Mouse (Mus musculus): ENCODE data around the gene Casp3. TPM values are rescaled to one million over a fixed set of nuclear protein-coding genes. Genes with fewer than 3 reads are reported as not detected.

The Casp3 gene
- polyA plus RNA-seq, 1 experiment from 2014 or later = 213 TPM

- no peak for ATAC-seq (ENCODE audit: low read depth)
- H3K36me3 ChIP-seq = peaks cover 61% of the 10 kb centered on the region
These were observed 13.8 kb downstream of the Casp3 start for GRCm38 (mm10) chr8:46630932-46631331.

DNA sequence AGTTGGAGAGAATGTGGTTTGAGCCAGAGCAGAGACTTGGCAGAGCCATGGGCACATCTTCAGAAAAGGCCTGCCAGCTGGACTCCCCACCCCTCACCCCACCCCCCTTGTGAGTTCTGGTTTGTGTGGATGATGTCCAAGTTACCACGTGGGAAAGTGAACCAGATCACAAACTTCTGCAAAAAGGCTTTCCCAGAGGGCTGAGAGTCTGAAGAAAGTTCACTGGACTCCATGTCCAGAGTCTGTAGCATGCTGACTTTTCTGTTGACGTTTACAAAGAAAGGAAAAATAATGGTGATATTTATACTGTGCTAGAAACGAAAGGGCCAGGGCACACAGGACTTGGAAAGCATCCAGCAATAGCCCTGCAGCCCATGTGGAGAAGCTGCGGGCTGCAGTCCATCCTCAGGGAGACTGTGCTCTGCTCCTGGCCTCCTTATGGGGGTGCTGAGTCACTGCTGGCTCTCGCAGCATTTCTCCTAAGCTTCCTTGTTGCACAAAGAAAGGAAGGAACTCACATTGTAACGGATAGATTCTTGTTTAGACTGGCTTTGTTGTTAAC, 22.0 kb downstream of the Casp3 start:
- Histone ChIP-seq H3K9ac (no peak overlapping the region), H3K27ac (replicated peaks) (peak overlapping the region; percentile 50; the same call in 1 of the 2 replicates), H3K9me3 (no peaks in the 10 kb centered on the region), H3K4me3 (no peak overlapping the region), H3K4me1 (replicated peaks) (no peaks in the 10 kb centered on the region), H3K36me3 (peaks cover 64% of the 10 kb centered on the region), H3K27me3 (no peaks in the 10 kb centered on the region), H3K4me2 (no peak overlapping the region)
- peak; percentile 85 for ATAC-seq (ENCODE audit: low read depth)
- WGBS = 50% methylated on average over 6 of the region's 6 CpGs

More at GRCm38 (mm10) chr8:46630932-46631331, 13.8 kb downstream of the Casp3 start:
- Histone ChIP-seq H3K4me3 (no peak overlapping the region), H3K9ac (no peak overlapping the region), H3K4me2 (no peak overlapping the region), H3K27me3 (no peaks in the 10 kb centered on the region), H3K9me3 (no peaks in the 10 kb centered on the region), H3K27ac (replicated peaks) (no peak overlapping the region), H3K4me1 (replicated peaks) (0 out of 2 replicates have a peak, but pooled peaks cover 13% of the 10 kb centered on the region)
- 96% methylated on average over 4 of the region's 4 CpGs for WGBS

DNA sequence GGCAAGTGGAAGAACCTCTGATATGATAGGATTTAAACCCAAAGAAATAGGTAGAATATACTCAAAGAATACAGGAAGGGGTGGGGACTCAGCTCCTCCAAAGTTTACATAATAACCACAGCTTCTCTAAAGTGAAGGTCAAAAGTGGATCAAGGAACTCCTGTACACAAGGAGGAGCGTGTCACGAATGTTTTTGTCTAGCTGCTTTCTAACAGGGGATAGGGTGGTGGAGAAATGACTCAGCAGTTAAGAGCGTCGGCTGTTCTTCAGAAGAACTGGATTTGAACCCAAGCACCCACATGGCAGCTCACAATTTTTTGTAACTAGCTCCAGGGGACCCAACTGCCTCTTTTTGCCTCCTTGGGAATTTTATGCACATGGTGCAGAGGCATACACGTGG, 22.8 kb downstream of the Casp3 start:
- no peak for ATAC-seq (ENCODE audit: low read depth)
- Histone ChIP-seq H3K36me3 (peaks cover 56% of the 10 kb centered on the region), H3K9me3 (no peaks in the 10 kb centered on the region), H3K27me3 (no peaks in the 10 kb centered on the region), H3K4me1 (replicated peaks) (no peaks in the 10 kb centered on the region), H3K4me3 (no peak overlapping the region), H3K27ac (replicated peaks) (no peak overlapping the region), H3K9ac (no peak overlapping the region), H3K4me2 (no peak overlapping the region)
- WGBS = 92% methylated on average over 5 of the region's 5 CpGs

DNA sequence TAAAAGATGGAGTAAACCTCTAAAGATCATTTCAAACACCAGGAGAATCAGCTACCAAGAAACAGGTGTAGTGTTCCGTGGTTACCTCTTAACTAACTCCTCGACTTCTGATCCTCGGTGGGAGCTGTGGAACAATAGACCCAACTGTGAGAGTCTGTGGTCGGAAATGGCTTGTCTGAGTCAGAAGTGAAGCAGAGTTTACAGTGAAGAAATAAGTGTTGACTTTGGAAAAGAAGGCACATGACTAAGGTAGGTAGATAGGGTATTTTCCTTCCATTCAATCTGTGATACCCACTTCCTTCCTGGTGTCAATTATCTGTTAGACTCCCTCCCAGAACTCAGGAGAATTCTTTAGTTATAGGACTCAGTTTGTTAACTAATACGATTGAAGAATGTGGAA, 24.2 kb downstream of the Casp3 start:
- WGBS = 87% methylated on average over 5 of the region's 5 CpGs
- no peak for ATAC-seq (ENCODE audit: low read depth)
- no peak overlapping the region for H3K4me3 ChIP-seq
- no peaks in the 10 kb centered on the region for H3K27me3 ChIP-seq
- H3K9ac ChIP-seq = no peak overlapping the region
- no peak overlapping the region for H3K4me2 ChIP-seq
- H3K4me1 ChIP-seq (replicated peaks) = no peaks in the 10 kb centered on the region
- no peaks in the 10 kb centered on the region for H3K9me3 ChIP-seq
- no peak overlapping the region for H3K27ac ChIP-seq (replicated peaks)
- H3K36me3 ChIP-seq = peaks cover 42% of the 10 kb centered on the region

GRCm38 (mm10) chr8:46648421-46648820, 31.3 kb downstream of the Casp3 start:
- 88% methylated on average over 4 of the region's 4 CpGs for WGBS
- no peaks in the 10 kb centered on the region for H3K9me3 ChIP-seq
- H3K27ac ChIP-seq (replicated peaks) = no peak overlapping the region
- H3K9ac ChIP-seq = no peak overlapping the region
- no peaks in the 10 kb centered on the region; the same call in 1 of the 2 replicates for H3K36me3 ChIP-seq
- H3K27me3 ChIP-seq = no peaks in the 10 kb centered on the region
- no peaks in the 10 kb centered on the region for H3K4me1 ChIP-seq (replicated peaks)
- H3K4me2 ChIP-seq = no peak overlapping the region
- no peak for ATAC-seq (ENCODE audit: low read depth)
- H3K4me3 ChIP-seq = no peak overlapping the region

DNA sequence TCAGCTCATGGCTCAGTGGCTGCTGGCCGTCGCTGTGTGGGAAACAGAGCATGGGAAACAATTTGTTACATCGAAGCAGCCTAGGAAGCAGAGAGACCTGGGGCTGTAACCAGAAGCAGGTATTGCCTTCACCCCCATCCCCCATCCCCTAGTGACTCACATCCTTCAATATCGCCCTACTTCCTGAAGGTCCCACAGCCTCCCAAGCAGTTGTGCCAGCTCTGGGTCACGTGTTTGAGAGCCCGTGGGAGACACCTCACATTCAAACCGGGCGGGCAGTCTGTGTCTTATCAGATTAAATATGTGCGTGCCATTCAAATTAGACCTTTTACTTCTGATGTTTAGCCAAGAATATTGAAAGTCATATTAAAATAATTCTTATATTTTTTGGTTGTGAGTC, 34.8 kb downstream of the Casp3 start:
- no peak for ATAC-seq (ENCODE audit: low read depth)
- Histone ChIP-seq H3K27ac (replicated peaks) (no peak overlapping the region), H3K4me2 (no peak overlapping the region), H3K4me1 (replicated peaks) (no peaks in the 10 kb centered on the region), H3K27me3 (no peaks in the 10 kb centered on the region), H3K9me3 (no peaks in the 10 kb centered on the region), H3K4me3 (no peak overlapping the region), H3K36me3 (no peaks in the 10 kb centered on the region), H3K9ac (no peak overlapping the region)
- WGBS = 82% methylated on average over 9 of the region's 9 CpGs

DNA sequence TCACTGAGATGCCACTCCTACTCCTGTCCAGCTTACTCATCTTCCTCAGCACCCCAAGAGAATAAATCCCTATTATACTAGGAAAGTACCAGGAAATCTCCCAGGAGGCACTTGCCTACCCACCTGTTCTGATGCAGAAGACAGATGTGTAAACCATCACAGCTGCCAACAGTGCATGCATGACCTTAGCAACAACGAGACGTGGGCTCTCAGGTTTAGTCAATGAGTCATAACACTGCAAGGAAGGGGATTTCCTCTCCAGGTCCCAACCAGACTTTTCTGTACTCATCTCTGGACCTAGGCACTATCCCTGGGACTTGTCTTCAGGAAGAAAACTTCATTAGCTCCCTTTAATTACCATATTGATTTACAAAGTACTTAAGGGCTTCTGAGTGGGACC, 38.8 kb downstream of the Casp3 start:
- 76% methylated on average over 2 of the region's 2 CpGs for WGBS
- Histone ChIP-seq H3K27me3 (no peaks in the 10 kb centered on the region), H3K9me3 (no peaks in the 10 kb centered on the region), H3K4me1 (replicated peaks) (no peaks in the 10 kb centered on the region), H3K4me3 (no peak overlapping the region), H3K9ac (no peak overlapping the region), H3K36me3 (no peaks in the 10 kb centered on the region), H3K27ac (replicated peaks) (no peak overlapping the region), H3K4me2 (no peak overlapping the region)
- ATAC-seq (ENCODE audit: low read depth) = no peak

- Histone ChIP-seq H3K9me3 (no peaks in the 10 kb centered on the region), H3K9ac (no peak overlapping the region), H3K27me3 (no peaks in the 10 kb centered on the region), H3K4me3 (no peak overlapping the region), H3K36me3 (no peaks in the 10 kb centered on the region), H3K4me1 (replicated peaks) (no peaks in the 10 kb centered on the region), H3K27ac (replicated peaks) (no peak overlapping the region), H3K4me2 (no peak overlapping the region)
- no peak for ATAC-seq (ENCODE audit: low read depth)
- 0% methylated on average over 2 of the region's 2 CpGs for WGBS
These were observed 54.4 kb downstream of the Casp3 start for GRCm38 (mm10) chr8:46671496-46671895.

DNA sequence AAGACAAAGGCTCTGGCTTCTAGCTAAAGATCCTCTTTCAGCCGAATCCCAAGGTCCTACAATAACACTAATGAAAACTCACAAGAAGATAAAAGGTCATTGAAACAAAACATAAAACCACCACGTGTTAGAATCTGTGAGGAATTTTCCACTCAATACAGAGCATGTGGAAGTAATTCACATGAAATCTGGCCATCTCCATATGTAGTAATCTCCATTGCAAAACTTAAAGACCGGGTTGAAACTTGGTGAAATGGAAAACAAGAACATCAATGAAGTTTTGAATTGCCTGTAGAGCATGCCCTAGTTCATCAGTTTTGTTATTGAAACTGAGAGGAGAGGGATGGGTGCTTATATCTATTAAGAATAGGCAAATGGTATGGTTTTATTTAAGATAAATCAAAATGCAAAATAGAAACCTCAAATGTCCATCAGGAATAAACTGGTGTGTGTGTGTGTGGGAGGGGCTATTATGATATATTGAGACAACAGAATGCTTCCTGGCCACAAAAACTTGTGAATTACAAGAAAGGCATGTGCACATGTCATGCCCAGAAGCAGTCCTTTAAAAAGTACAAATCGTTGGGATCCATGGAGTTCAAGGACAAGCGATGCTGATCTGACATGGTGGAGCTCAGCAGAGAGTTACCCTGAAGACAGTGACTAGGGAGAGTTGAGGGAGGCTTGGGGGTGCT, 63.7 kb downstream of the Casp3 start:
- no peaks in the 10 kb centered on the region for H3K4me1 ChIP-seq (replicated peaks)
- no peak overlapping the region for H3K27ac ChIP-seq (replicated peaks)
- no peaks in the 10 kb centered on the region for H3K27me3 ChIP-seq
- H3K9ac ChIP-seq = no peak overlapping the region
- H3K4me2 ChIP-seq = no peak overlapping the region
- no peaks in the 10 kb centered on the region for H3K36me3 ChIP-seq
- H3K9me3 ChIP-seq = no peaks in the 10 kb centered on the region
- no peak for ATAC-seq (ENCODE audit: low read depth)
- WGBS = 67% methylated on average over 5 of the region's 5 CpGs
- no peak overlapping the region for H3K4me3 ChIP-seq

- Histone ChIP-seq H3K27ac (replicated peaks) (peak overlapping the region; percentile 83), H3K4me2 (peak overlapping the region; percentile 44), H3K4me1 (replicated peaks) (peaks cover 18% of the 10 kb centered on the region), H3K27me3 (no peaks in the 10 kb centered on the region), H3K9ac (peak overlapping the region; percentile 66), H3K4me3 (peak overlapping the region; percentile 45), H3K36me3 (no peaks in the 10 kb centered on the region), H3K9me3 (no peaks in the 10 kb centered on the region)
- peak; percentile 100 for ATAC-seq (ENCODE audit: low read depth)
- under 1% methylated on average over 19 of the region's 19 CpGs for WGBS
These were observed 69.7 kb downstream of the Casp3 start for GRCm38 (mm10) chr8:46686664-46687336.
